8 mouse cellular contexts compared by ENCODE assay signal in the genomic region with DNA sequence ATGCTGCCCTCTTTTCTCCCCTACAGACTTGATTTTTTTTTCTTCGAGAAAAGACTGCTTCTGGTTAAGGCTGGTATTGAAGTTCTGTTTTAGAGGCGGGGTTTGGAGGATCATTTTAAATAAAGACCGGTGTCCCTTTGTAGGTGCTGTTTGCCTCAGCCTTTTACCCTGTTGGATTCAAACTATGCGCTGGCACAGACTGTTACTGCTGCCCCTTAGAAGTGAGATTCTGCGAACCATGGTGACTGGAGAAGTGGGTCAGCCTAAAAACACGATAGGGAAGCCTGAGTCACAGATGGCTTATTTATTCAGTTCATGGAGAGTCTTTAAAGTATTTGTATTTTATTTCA. TPM values are rescaled to one million over a fixed set of nuclear protein-coding genes. Genes with fewer than 3 reads are reported as not detected.
A peak's percentile ranks its signal among the peaks of the same experiment; 100 is the strongest.
DNase-seq lines count a peak whose midpoint lies in the region; ATAC-seq and TF ChIP-seq lines count a peak whose summit lies in the region.

No protein-coding gene starts in this region.

- peak overlapping the region; percentile 91 for H3K27ac ChIP-seq in forebrain, embryonic 10.5 days
- peak overlapping the region; percentile 77 for H3K27ac ChIP-seq in intestine, embryonic 16.5 days (ENCODE audit: low read length)
- H3K27ac ChIP-seq in midbrain, postnatal 0 days (ENCODE audit: low read depth, low read length), result peak overlapping the region; percentile 91

- no peaks in the 10 kb centered on the region for H3K36me3 ChIP-seq in forebrain, embryonic 10.5 days (replicated peaks)
- no peaks in the 10 kb centered on the region for H3K36me3 ChIP-seq in intestine, embryonic 16.5 days (ENCODE audit: control insufficient read depth, insufficient read depth, low read length)
- H3K36me3 ChIP-seq in midbrain, postnatal 0 days (ENCODE audit: insufficient read depth, low read length), result no peaks in the 10 kb centered on the region

- H3K4me3 ChIP-seq in forebrain, embryonic 10.5 days, result peak overlapping the region; percentile 83
- peak overlapping the region; percentile 94 for H3K4me3 ChIP-seq in intestine, embryonic 16.5 days (ENCODE audit: low read length)
- peak overlapping the region; percentile 78 for H3K4me3 ChIP-seq in midbrain, postnatal 0 days (ENCODE audit: low read depth, low read length)

- intact Hi-C loops in heart, postnatal 10 days (cut with DNase I), result loop anchor here (2.0 kb wide), 2 partner anchors 48 to 166 kb away; partner anchors contain the start of gene Rpp38

- H3K27me3 ChIP-seq in forebrain, embryonic 10.5 days (ENCODE audit: poor library complexity, severe bottlenecking), result no peaks in the 10 kb centered on the region
- no peaks in the 10 kb centered on the region for H3K27me3 ChIP-seq in intestine, embryonic 16.5 days (replicated peaks; ENCODE audit: control insufficient read depth, insufficient read depth, low read length)
- H3K27me3 ChIP-seq in midbrain, postnatal 0 days (ENCODE audit: insufficient read depth, low read length), result no peaks in the 10 kb centered on the region

- peak overlapping the region; percentile 65 for H3K4me2 ChIP-seq in intestine, embryonic 16.5 days (ENCODE audit: low read depth, low read length)
- peak overlapping the region; percentile 71 for H3K4me2 ChIP-seq in midbrain, postnatal 0 days (ENCODE audit: low read depth, low read length, poor library complexity, severe bottlenecking)

- DNase-seq in heart, adult 8-10 months (ENCODE audit: low spot score), result peak; percentile 16
- DNase-seq in heart, postnatal 10 days, result no peak
- peak; percentile 20 for DNase-seq in MEL-GATA-1-ER (ENCODE audit: extremely low read depth, low read depth)
- no peak for DNase-seq in forebrain, embryonic 10.5 days (ENCODE audit: extremely low spot score, low spot score)
- DNase-seq in midbrain, postnatal 0 days (ENCODE audit: low spot score), result peak; percentile 12
- no peak for DNase-seq in frontal cortex, postnatal 36 days (ENCODE audit: low spot score in 2 of 2)

- WGBS in forebrain, embryonic 10.5 days, result 3% methylated on average over 6 of the region's 6 CpGs
- 3% methylated on average over 6 of the region's 6 CpGs for WGBS in intestine, embryonic 16.5 days
- 2% methylated on average over 6 of the region's 6 CpGs for WGBS in midbrain, postnatal 0 days

- peak overlapping the region; percentile 84 for H3K9ac ChIP-seq in intestine, embryonic 16.5 days (ENCODE audit: low read depth, low read length)
- peak overlapping the region; percentile 93 for H3K9ac ChIP-seq in midbrain, postnatal 0 days (replicated peaks; ENCODE audit: low read length, poor library complexity, severe bottlenecking)

- peaks cover 26% of the 10 kb centered on the region for H3K4me1 ChIP-seq in forebrain, embryonic 10.5 days
- H3K4me1 ChIP-seq in intestine, embryonic 16.5 days (ENCODE audit: control insufficient read depth, insufficient read depth, low read length), result peaks cover 8% of the 10 kb centered on the region
- H3K4me1 ChIP-seq in midbrain, postnatal 0 days (ENCODE audit: insufficient read depth, low read length), result peaks cover 6% of the 10 kb centered on the region; the same call in 1 of the 2 replicates

- no peaks in the 10 kb centered on the region for H3K9me3 ChIP-seq in forebrain, embryonic 10.5 days
- no peaks in the 10 kb centered on the region for H3K9me3 ChIP-seq in intestine, embryonic 16.5 days (ENCODE audit: control insufficient read depth, low read length)
- H3K9me3 ChIP-seq in midbrain, postnatal 0 days (ENCODE audit: low read length), result no peaks in the 10 kb centered on the region

- TF ChIP-seq CTCF in midbrain, postnatal 0 days (IDR thresholded peaks at IDR 0.05), result no peak

- no peak for ATAC-seq in intestine, embryonic 16.5 days
- no peak for ATAC-seq in midbrain, postnatal 0 days (ENCODE audit: low FRiP score)
- ATAC-seq in megakaryocyte progenitor cell, adult 5-6 weeks (replicated peaks; ENCODE audit: poor library complexity), result no peak

RNA-seq across cellular contexts. Expression of gene Nmt2, which starts 1.1 kb away (rescaled TPM):
- 1 to 10 TPM; 7.2 to 9.2 (median 7.6) TPM for total RNA-seq in heart, adult 8-10 months (2022)
- total RNA-seq in heart, postnatal 10 days (2021), result 10 to 100 TPM; 15.3 to 17.6 TPM
- polyA plus RNA-seq in forebrain, embryonic 10.5 days (2016; fragmentation: Nextera tagmentation; extraction: Ambion mirVana), result 63.6 and 64.1 TPM in 2 replicates
- polyA plus RNA-seq in intestine, embryonic 16.5 days (2015; fragmentation: Nextera tagmentation; extraction: Ambion mirVana), result 37.5 and 38.3 TPM in 2 replicates
- total RNA-seq in midbrain, postnatal 0 days (2014; rRNA removed), result 79.9 and 90.9 TPM in 2 replicates
- polyA plus RNA-seq in midbrain, postnatal 0 days (2015; fragmentation: Nextera tagmentation; extraction: Ambion mirVana), result 107 and 108 TPM in 2 replicates
- 16.8 and 17.2 TPM in 2 replicates for total RNA-seq in megakaryocyte progenitor cell, adult 5-6 weeks (2015)
- 22.6 and 24.6 TPM in 2 replicates for total RNA-seq in megakaryocyte progenitor cell, adult 5-6 weeks (2017)

RNA-seq across cellular contexts. Expression of gene Rpp38, which starts 47.3 kb away (rescaled TPM):
- 1 to 10 TPM; 4.6 to 6.3 (median 5.3) TPM for total RNA-seq in heart, adult 8-10 months (2022)
- total RNA-seq in heart, postnatal 10 days (2021), result 1 to 10 TPM; 5.8 to 6.4 TPM
- polyA plus RNA-seq in forebrain, embryonic 10.5 days (2016; fragmentation: Nextera tagmentation; extraction: Ambion mirVana), result 22.9 and 23.2 TPM in 2 replicates
- polyA plus RNA-seq in intestine, embryonic 16.5 days (2015; fragmentation: Nextera tagmentation; extraction: Ambion mirVana), result 23.0 and 24.2 TPM in 2 replicates
- total RNA-seq in midbrain, postnatal 0 days (2014; rRNA removed), result 6.0 and 8.5 TPM in 2 replicates
- polyA plus RNA-seq in midbrain, postnatal 0 days (2015; fragmentation: Nextera tagmentation; extraction: Ambion mirVana), result 7.3 TPM in 2 replicates
- 19.4 and 27.5 TPM in 2 replicates for total RNA-seq in megakaryocyte progenitor cell, adult 5-6 weeks (2015)
- total RNA-seq in megakaryocyte progenitor cell, adult 5-6 weeks (2017), result 5.8 and 13.1 TPM in 2 replicates

RNA-seq across cellular contexts. Expression of gene Acbd7, which starts 50.8 kb away (rescaled TPM):
- 1 to 10 TPM in 3 of 4 experiments, under 1 TPM in 1; 0.95 to 2.4 (median 1.5) TPM for total RNA-seq in heart, adult 8-10 months (2022)
- total RNA-seq in heart, postnatal 10 days (2021), result not detected
- polyA plus RNA-seq in forebrain, embryonic 10.5 days (2016; fragmentation: Nextera tagmentation; extraction: Ambion mirVana), result 0.32 TPM in 1 of 2 replicates, not detected in the other
- polyA plus RNA-seq in intestine, embryonic 16.5 days (2015; fragmentation: Nextera tagmentation; extraction: Ambion mirVana), result 1.2 and 1.5 TPM in 2 replicates
- total RNA-seq in midbrain, postnatal 0 days (2014; rRNA removed), result 1.5 TPM in 1 of 2 replicates, not detected in the other
- polyA plus RNA-seq in midbrain, postnatal 0 days (2015; fragmentation: Nextera tagmentation; extraction: Ambion mirVana), result 10.5 and 12.3 TPM in 2 replicates
- 0.73 TPM in 1 of 2 replicates, not detected in the other for total RNA-seq in megakaryocyte progenitor cell, adult 5-6 weeks (2015)
- not detected in 2 replicates for total RNA-seq in megakaryocyte progenitor cell, adult 5-6 weeks (2017)

Comparison
In these comparisons a context has a peak if more than half of its experiments do, and no peak if none do; other contexts are left out.
1. DNase-seq: peak in heart, adult 8-10 months (single experiment), MEL-GATA-1-ER (single experiment) and midbrain, postnatal 0 days (single experiment); none in heart, postnatal 10 days (0 of 2), forebrain, embryonic 10.5 days (single experiment) and frontal cortex, postnatal 36 days (0 of 2).
2. Peak in every context shown above with its lines, with median percentiles within 50 percentile points of each other: H3K27ac ChIP-seq and H3K4me3 ChIP-seq.